Mouse (Mus musculus) liver (tissue): ENCODE data around the gene Slc7a11.
A peak's percentile ranks its signal among the peaks of the same experiment; 100 is the strongest.

Experiments used
- DNase-seq: peaks from one replicate; pipeline ENCODE4 v3.0.0-alpha.2; 2020; ENCODE audit warnings: mixed read lengths

The Slc7a11 gene

DNA sequence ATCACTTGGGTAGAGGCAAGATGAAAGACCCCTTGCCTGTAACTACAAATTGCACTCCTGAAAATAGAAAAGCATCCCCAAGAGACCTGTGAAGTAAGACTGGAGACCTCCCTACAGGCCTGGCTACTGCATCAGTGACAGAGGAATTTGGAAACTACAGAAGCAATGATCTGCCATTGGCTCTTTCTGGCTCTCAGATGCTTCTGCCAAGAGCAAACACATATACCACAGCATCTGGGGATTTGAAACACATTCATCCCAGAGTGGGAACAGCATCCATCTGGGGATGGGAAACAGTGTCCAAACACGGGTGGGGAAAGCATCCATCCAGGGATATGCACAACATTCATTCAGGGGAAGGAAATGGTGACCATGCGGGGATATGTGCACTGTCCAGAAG is 313.1 kb downstream of the Slc7a11 start:
- no peak for DNase-seq

GRCm38 (mm10) chr3:50121001-50121400 is 322.4 kb downstream of the Slc7a11 start:
- no peak for DNase-seq

DNA sequence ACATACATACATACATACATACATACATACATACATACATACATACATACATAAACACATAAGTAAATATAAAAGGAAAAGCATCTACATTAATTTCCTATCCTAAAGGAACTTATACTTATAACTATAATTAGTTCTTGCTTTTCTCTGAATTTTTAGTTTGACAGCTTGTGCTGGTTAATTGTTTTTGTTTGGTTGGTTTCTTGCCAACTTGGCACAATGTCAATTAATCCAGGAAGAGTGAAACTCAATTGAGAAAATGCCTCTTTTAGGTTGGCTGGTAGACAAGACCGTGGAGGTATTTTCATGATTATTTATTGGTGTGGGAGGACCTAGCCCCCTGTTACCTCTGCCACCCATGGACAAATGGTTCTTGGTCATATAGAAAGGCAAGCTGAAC is 327.1 kb downstream of the Slc7a11 start:
- no peak for DNase-seq

DNA sequence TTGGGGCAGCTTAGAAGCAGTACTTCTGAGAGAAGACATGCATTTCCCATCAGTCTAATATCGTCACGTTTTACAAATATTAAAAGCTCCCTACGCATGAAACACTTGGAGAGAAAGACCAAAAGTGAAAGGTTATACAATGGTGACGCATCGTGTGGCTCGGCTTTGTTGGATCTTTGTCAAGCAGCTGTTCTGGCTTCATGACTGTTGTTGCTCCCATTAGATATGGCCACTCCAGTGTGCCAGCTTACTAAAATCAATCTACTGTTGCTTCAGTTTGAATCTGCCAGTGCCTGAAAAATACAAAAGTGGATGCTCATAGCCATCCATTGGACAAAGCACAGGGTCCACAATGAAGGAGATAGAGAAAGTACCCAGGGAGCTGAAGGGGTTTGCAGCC is 337.9 kb downstream of the Slc7a11 start:
- DNase-seq: no peak

DNA sequence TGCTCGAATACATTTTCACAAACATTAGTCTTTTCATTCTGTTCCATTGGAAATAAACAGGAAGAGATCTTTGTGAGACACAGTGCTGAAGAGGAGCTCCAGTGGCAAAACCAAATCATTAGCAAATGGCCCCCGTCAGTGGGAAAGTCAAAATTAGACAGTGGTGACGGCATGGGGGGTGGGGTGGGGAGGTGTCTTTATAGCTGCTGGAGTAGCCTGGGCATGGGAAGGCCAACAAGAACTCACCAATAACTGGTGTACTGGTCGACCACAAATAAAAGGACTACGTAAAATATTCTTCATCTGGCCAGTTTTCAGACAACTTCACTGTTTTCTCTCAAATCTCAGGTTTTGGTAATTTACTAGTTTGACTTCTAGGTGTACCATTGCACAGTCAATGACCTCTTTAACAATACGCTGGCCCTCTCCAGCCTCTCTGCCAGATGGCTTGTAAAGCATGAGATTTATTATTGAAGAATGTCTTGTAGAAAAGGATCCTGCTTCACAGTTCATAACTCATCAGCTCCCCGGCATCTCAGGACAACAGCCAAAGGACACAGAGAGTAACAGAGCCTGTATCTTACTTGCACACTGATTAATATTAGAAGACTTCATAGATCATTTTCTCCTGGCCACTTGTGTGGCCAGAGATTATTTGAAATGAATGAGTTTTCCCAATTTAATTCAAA is 348.9 kb downstream of the Slc7a11 start:
- no peak for DNase-seq

DNA sequence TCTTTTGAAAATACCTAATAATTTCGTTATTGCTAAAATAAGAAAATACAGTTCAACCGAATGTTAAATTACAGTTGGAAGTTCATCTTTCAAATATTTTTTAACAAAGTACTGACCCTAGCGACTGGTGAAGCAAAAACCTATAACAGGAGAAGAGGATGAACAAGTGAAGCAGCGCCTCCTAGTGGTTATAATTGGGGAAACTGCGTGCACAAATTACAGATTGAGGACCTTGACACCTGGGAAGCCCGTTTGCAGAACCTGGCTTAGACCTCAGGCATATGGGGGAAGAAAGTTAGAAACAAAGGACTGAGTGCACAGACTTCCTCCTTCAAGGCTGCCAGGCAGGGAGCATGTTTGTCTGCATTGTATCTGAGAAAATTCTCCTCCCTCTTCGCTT is 366.4 kb downstream of the Slc7a11 start:
- DNase-seq: peak; percentile 29

DNA sequence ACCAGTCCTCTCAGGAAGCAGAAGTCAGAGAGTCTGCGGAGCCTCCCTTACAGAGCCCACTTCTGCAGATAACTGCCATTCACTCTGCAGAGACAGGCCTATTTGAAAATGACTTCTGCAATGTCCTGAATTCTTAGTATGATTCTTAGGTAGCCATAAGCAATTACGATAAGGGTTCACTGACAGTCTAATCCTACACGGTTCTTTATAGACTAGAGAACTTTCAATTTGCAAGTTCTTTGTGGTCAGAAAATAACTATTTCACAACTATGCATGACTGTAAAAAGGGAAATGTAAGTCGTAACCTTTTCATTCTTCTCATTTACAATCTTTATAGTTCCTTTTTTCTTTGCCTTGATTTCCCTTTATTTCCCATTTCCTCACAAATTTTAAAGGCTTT is 380.0 kb downstream of the Slc7a11 start:
- no peak for DNase-seq

DNA sequence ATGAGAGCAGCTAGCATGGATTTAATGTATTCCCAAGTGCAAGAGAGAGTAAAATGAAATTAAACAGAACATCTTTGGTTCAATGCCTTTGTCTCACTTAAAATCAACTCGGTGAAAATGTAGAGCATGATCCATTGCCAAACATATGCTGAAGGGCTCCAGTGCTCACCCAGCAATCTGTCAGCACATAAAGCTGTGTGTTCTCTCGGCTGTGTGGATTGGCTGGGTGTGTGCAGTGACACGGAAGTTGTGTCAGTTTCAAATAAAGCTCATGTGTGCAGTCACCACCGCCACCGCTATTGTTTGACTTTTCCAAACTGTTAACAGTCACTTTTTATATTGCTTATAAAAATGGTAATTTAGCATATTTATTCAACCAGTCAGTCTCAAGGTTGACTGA is 398.7 kb downstream of the Slc7a11 start:
- no peak for DNase-seq

GRCm38 (mm10) chr3:50044160-50044559 is 399.3 kb downstream of the Slc7a11 start:
- no peak for DNase-seq

- DNase-seq: no peak
Measured at GRCm38 (mm10) chr3:50041141-50041540, 402.3 kb downstream of the Slc7a11 start.

DNA sequence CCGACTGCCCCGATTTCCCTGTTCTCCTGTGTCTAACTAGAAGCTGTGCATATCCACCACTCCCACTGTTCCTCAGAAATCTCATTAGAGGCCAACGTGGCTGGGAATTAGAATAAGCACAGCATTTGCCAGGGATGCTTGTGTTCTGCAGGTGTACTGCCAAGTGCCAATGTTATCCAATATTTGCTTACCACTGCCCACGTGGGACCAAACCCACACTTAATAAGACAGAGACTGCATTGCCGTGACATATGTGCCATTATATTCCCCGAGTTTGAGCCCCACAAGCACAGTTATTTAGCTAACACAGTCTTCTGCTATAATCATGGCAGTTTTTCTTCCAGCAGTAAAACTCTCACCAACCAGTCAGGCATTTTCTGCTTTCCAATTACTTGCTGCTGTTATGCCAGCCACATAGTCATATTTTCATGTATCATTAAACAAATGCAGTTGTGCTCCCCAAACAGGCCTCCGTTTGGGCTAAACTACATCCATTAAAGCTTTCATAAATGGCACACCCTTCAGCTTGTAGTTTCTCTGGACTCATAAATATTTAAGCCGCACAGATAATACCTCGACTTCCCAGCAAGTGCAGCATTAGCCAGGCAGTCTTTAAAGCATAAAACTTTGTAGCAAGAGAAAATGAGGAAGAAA is 407.4 kb downstream of the Slc7a11 start:
- no peak for DNase-seq

DNA sequence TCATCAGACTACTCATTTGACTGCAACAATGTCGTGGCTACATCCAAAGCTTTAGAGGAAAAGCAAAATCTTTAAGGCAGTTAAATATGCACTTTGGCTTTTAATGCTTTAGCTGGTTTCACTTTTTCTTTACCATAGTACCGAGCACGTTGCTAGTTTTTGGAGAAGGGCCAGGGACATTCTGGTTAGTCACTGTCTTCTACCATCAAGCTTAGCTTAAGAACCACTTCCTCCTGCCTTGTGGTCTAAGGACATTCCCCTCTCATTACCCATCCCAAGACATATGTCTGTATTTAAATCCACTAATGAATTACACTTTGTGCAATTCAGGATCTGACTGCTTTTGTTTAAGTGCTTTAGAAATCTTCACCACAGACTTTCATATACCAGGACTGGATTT is 410.1 kb downstream of the Slc7a11 start:
- no peak for DNase-seq

DNA sequence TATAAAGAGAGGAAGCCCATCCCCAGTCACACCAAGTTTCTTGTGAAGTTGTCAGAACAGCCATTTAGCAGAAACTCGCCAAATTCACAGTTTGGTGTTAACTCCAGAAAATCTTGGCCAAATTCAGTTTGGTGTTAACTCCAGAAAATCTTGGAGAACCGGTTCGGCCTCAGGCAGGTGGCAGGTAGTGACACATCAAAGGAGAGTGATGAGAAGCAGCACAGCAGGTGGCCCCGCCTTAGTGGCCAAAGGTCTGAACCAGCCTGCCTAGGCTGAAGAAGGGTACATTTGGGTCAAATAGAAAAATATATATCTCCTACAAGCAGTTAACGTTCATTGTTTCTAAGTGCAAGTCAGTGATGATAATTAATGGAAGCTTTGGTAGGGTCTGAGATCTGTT is 417.4 kb downstream of the Slc7a11 start:
- DNase-seq: no peak

DNA sequence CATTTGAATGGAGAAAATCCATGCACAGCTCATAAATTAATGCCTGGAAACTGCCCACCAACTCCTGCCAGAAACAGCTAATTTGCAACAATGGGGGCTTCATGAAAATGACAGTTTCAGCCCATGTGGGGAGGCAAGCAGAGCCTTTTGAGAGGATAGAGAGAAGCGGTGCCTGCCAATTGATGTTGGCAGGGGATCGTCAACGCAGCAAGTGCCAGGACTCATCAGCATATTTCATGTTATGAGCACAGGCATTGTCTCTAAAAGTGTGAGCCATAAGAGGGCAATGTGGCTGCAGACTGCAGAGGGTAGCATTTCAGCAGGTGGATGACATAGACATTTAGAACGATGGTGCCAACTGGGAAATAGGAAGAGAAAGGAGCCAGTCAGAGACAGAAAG is 429.0 kb downstream of the Slc7a11 start:
- no peak for DNase-seq

DNA sequence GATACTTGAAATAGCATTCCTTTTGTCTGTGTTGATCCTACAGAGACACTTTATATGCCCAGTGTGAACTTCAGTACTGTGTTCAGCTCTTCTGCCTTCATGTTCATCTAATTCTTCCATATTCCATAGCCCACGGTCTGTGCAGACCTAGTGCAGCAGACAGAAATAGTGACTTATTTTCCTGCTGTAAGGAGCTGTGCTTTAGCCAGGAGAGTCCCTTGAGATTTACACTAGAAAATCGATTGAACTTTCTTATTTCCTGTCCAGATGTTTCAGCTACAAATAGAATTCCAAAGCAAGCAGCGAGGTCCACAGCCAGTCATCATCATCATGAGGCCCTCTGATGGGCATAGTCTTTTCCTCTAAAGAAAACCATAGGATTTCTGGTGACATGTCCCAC is 431.4 kb downstream of the Slc7a11 start:
- DNase-seq: no peak

GRCm38 (mm10) chr3:50003970-50004683 is 439.3 kb downstream of the Slc7a11 start:
- no peak for DNase-seq

- DNase-seq: no peak
Measured at GRCm38 (mm10) chr3:50002067-50002466, 441.3 kb downstream of the Slc7a11 start.

GRCm38 (mm10) chr3:50001635-50002034 is 441.8 kb downstream of the Slc7a11 start:
- DNase-seq: no peak

DNA sequence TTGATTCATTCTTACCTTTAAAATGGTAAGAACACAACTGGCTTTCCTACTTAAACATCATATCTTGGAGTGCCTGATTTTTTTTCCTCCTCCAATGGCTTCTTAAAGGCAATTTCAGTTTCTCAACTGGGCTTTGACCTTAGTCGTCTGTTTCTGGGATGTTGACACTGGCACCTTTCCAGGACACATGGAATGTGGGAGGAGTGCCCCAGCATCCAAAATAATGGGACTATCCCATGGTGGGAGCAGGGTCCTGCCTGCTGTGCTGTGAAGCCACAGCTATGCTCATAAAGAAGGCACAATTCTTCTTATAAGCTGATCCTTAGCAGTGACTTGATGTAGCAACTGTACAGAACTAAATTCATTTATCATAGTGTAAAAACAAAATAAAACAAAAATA is 450.5 kb downstream of the Slc7a11 start:
- DNase-seq: peak; percentile 8

DNA sequence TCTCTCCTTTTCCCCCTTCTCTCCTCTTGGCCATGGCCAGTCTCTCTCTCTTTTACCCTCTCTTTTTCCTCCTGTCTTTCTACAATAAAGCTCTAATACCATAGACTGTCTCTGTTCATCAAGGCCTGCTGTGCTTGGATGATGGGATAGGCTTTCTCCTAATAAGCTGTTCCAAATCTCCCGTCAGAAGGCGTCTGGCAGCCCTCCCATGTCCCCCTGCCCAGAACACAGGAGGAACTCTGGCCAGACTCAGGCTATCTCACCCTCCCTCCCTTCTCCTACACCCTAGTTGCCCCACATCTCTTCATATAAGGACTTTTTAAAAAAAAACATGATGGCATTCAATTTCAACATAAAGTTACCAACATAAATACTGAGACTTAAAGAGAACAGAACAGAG is 456.2 kb downstream of the Slc7a11 start:
- DNase-seq: no peak

DNA sequence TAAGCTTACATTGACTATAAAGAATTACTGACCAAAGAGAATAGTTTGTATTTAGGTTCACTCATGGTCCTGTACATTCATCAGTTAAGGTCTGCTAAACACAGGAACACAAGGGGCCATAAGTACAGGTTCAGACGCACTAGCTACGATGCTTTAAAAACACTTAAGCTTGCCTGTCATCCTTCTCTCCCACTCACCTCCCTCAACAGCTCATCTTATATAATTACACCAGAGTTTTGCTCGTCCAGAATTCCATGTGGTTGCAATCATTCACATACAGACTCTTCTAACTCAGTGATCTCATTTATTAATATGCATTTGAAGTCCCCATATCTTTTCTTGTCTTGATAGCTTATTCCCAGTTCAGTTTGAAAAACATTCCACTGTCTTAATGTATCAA is 458.6 kb downstream of the Slc7a11 start:
- no peak for DNase-seq

DNA sequence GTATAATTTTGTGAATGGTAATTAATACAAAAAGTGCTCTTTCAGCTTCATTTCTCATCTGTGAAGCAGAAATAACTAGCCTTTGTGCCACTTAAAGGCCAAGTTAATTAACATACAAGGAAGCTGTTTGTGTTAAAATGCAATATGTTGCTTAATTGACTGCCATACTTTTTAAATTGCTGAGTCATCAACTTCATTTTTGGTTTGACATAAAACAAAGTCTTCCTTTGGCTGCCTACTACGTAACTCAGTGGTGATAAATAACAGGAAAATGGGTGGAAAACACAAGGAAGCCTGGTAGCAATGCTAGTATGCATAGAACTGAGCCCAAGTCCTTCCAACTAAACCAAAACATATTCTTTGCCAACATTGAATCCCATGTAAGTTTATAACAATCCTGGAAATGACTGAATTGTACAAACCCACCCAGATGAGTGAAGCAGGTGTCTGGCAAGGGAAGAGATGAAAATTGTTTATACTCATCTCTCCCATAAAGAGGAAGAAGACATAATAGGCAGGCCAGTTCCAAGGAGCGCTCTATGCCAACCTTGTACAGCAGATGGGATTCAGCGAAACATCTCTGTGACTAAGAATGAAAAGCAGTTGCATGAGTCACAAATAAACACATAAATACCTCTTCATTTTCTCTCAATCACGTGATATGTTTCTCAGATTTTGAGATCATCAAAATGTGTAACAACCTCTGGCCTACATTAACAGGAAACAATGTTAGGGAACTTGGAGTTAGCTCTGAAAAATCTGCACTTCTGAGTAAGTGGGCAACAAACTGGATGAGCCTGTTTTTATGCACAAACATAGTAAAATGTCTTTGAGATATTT is 459.8 kb downstream of the Slc7a11 start:
- DNase-seq: no peak

DNA sequence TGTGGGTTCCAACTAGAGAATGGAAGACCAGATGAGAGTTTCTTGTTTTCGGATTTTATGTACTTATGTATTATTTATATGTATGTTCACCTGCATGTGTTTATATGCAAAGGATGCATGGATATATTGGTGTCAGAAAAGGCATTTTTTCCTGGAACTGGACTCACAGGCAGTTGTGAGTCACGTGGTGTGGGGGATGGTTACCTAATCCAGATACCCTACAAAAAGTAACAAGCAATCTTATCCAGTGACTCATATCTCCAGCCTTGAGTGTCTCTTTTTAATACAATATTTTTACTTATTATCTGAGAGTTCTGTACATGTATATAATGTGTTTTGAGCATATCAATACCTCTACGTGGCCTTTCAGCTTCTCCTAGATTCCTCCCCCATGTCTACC is 469.4 kb downstream of the Slc7a11 start:
- DNase-seq: no peak
